Mouse (Mus musculus) CH12.LX (cell line): ENCODE results near the gene Otop3.

Experiments used
- CHD2 ChIP-seq: IDR thresholded peaks from 2 replicates; pipeline ENCODE4 v1.6.1; 2011; ENCODE audit warnings: low read length, improper control_type of control experiment
- CTCF ChIP-seq, 2 experiments: IDR thresholded peaks in 1 of 2; conservative IDR thresholded peaks in 1 of 2; 2 replicates each; pipeline ENCODE4 v1.5.1; 2011 to 2012; ENCODE audit warnings: low read depth in 2 of 2, low read length in 2 of 2, improper control_type of control experiment in 1 of 2, inconsistent platforms in 1 of 2, mild to moderate bottlenecking in 1 of 2, moderate library complexity in 1 of 2
- ELF1 ChIP-seq: IDR thresholded peaks from 2 replicates; pipeline ENCODE4 v1.6.1; 2014; ENCODE audit warnings: low read depth, mild to moderate bottlenecking, inconsistent platforms, low read length, improper control_type of control experiment
- EP300 ChIP-seq: IDR thresholded peaks from 2 replicates; pipeline ENCODE4 v1.6.1; 2011; ENCODE audit warnings: low read length, improper control_type of control experiment
- GABPA ChIP-seq: IDR thresholded peaks from 2 replicates; pipeline ENCODE4 v1.6.1; 2012; ENCODE audit warnings: low read depth, low read length, improper control_type of control experiment, inconsistent platforms; ENCODE audit not compliant: insufficient replicate concordance
- IRF4 ChIP-seq: IDR thresholded peaks from 2 replicates; pipeline ENCODE4 v1.6.1; 2014; ENCODE audit warnings: low read depth, mild to moderate bottlenecking, inconsistent platforms, low read length, improper control_type of control experiment
- MAX ChIP-seq: IDR thresholded peaks from 2 replicates; pipeline ENCODE4 v1.6.1; 2011; ENCODE audit warnings: low read length, improper control_type of control experiment
- MEF2A ChIP-seq: IDR thresholded peaks from 2 replicates; pipeline ENCODE4 v1.6.1; 2014; ENCODE audit warnings: low read depth, mild to moderate bottlenecking, inconsistent platforms, low read length, improper control_type of control experiment, borderline replicate concordance
- MXI1 ChIP-seq: IDR thresholded peaks from 2 replicates; pipeline ENCODE4 v1.6.1; 2011; ENCODE audit warnings: mild to moderate bottlenecking, low read depth, low read length, improper control_type of control experiment
- POLR2A ChIP-seq: IDR thresholded peaks from 2 replicates; pipeline ENCODE4 v1.6.1; 2011; ENCODE audit warnings: low read depth, mild to moderate bottlenecking, improper control_type of control experiment, low read length
- UBTF ChIP-seq: IDR thresholded peaks from 2 replicates; pipeline ENCODE4 v1.6.1; 2012; ENCODE audit warnings: low read depth, mild to moderate bottlenecking, inconsistent platforms, low read length, improper control_type of control experiment, moderate library complexity
- USF1 ChIP-seq: IDR thresholded peaks from 2 replicates; pipeline ENCODE4 v1.6.1; 2014; ENCODE audit warnings: low read depth, mild to moderate bottlenecking, inconsistent platforms, low read length, improper control_type of control experiment
- ZC3H11A ChIP-seq: IDR thresholded peaks from 2 replicates; pipeline ENCODE4 v1.6.1; 2012; ENCODE audit warnings: low read depth, mild to moderate bottlenecking, inconsistent platforms, low read length, improper control_type of control experiment
- ZKSCAN1 ChIP-seq: IDR thresholded peaks from 2 replicates; pipeline ENCODE4 v1.6.1; 2012; ENCODE audit warnings: low read depth, inconsistent platforms, low read length, improper control_type of control experiment, borderline replicate concordance

DNA sequence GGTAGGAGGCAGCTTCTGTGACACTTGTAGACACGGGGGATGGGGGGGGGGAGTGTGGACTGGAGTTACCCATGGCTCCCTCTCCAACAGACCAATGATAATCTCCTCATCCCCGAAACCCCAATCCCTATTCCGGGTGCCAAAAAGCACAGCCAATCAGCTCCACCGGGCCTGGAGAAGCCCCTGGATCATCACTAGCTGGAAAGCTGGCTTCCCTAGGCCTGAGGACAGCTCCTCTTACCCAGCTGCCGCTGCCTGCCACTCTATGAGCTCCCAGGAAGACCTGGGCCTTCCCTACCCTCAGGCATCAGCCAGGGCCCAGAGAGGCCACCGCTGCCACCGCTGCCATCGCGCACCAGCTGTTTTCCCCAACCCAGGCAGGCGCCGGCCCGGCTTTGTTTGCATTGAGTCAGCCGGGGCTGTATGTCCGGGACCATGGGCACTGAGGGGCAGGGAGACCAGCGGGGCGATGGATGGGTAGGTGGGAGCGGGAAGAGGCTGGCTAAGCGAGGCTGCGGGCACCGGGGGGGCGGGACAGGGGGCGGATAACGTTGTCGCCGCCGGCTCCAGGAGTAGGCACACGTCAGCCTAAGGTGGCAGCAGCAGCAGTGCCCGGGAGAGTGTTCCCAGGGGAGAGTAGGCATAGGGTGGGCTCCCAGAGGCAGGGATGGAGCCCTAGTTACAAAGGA, 32.3 kb downstream of the Otop3 start:
- TF ChIP-seq POLR2A (no peak), MXI1 (no peak), MAX (no peak), CHD2 (no peak), MEF2A (no peak), IRF4 (no peak), GABPA (no peak), USF1 (no peak), CTCF (conservative IDR thresholded peaks at IDR 0.05 in 1 of 2, IDR thresholded peaks at IDR 0.05 in 1 of 2; ENCODE audit: low read depth in 2 of 2, low read length in 2 of 2) (no peak), UBTF (no peak), EP300 (no peak), ZKSCAN1 (no peak), ZC3H11A (no peak), ELF1 (no peak)
